Mouse (Mus musculus) lung, adult 2 months (tissue): ENCODE results near the gene Lsm4.

Experiments used
- CTCF ChIP-seq: fragments of 200-500 bp; IDR thresholded peaks from 2 replicates; pipeline ENCODE4 v1.5.1; 2011; ENCODE audit warnings: mild to moderate bottlenecking, low read length, control low read depth; ENCODE audit not compliant: insufficient read depth
- POLR2A ChIP-seq: fragments of 200-500 bp; IDR thresholded peaks from 2 replicates; pipeline ENCODE4 v1.6.1; 2011; ENCODE audit warnings: low read depth, mild to moderate bottlenecking, control low read depth, low read length, borderline replicate concordance; ENCODE audit errors: extremely low read depth

DNA sequence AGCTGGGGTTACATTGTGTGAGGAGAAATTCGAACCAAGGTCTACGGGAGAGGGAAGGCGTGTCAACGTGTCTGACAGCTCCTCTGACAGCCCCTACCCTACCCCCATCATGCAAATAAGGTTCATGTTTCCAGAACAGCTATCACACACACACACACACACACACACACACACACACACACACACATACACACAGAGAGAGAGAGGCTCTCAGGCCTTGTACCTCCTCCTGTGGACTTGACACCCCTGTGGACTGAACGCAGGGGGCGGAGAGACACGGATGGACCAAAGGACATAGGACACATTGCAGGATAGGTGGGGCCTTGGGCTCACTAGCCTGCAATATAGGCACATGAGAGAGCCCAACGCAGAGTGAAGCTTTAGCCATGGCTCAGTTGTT lies 36.2 kb upstream of the Lsm4 start:
- TF ChIP-seq CTCF: no peak
- TF ChIP-seq POLR2A: no peak
